Mouse (Mus musculus): Measurements from ENCODE around the gene Slc33a1. TPM values are rescaled to one million over a fixed set of nuclear protein-coding genes. Genes with fewer than 3 reads are reported as not detected.
A peak's percentile ranks its signal among the peaks of the same experiment; 100 is the strongest.

The Slc33a1 gene
- polyA plus RNA-seq (2015; fragmentation: Nextera tagmentation; extraction: Ambion mirVana) = 14.3 and 15.2 TPM in 2 replicates

- H3K4me1 ChIP-seq = peaks cover 26% of the 10 kb centered on the region
- peak within 1 kb of the TSS; percentile 83 for H3K27ac ChIP-seq
- peak within 1 kb of the TSS; percentile 72 for H3K4me3 ChIP-seq
- H3K9me3 ChIP-seq (replicated peaks) = no peaks in the 10 kb centered on the region
- H3K27me3 ChIP-seq = peaks cover 5% of the 10 kb centered on the region; the same call in 1 of the 2 replicates
- under 1% methylated on average over 69 of the region's 69 CpGs for WGBS
- ATAC-seq = peak; percentile 98
- H3K36me3 ChIP-seq (ENCODE audit: poor library complexity, severe bottlenecking) = no peaks in the 10 kb centered on the region
- peak within 1 kb of the TSS; percentile 85 for H3K9ac ChIP-seq
- peak within 1 kb of the TSS; percentile 88 for H3K4me2 ChIP-seq
Observed at GRCm38 (mm10) chr3:63964100-63964921, at the start of gene Slc33a1. TSS of gene Slc33a1 (minus strand) at chr3:63964768.

GRCm38 (mm10) chr3:63988722-63989440, 24.3 kb upstream of the Slc33a1 start:
- Histone ChIP-seq H3K4me3 (no peak overlapping the region), H3K36me3 (ENCODE audit: poor library complexity, severe bottlenecking) (peaks cover 64% of the 10 kb centered on the region), H3K4me1 (no peaks in the 10 kb centered on the region), H3K4me2 (no peak overlapping the region), H3K9me3 (replicated peaks) (no peaks in the 10 kb centered on the region), H3K9ac (no peak overlapping the region), H3K27ac (no peak overlapping the region), H3K27me3 (no peaks in the 10 kb centered on the region)
- no peak for ATAC-seq
- 93% methylated on average over 3 of the region's 3 CpGs for WGBS

- Histone ChIP-seq H3K27me3 (no peaks in the 10 kb centered on the region), H3K36me3 (ENCODE audit: poor library complexity, severe bottlenecking) (peaks cover 58% of the 10 kb centered on the region), H3K9me3 (replicated peaks) (no peaks in the 10 kb centered on the region), H3K4me2 (no peak overlapping the region), H3K4me3 (no peak overlapping the region), H3K4me1 (no peaks in the 10 kb centered on the region), H3K9ac (no peak overlapping the region), H3K27ac (no peak overlapping the region)
- ATAC-seq = no peak
- WGBS = 95% methylated on average over 1 of the region's 1 CpGs
Observed at GRCm38 (mm10) chr3:63986656-63987055, 22.1 kb upstream of the Slc33a1 start.

GRCm38 (mm10) chr3:63977895-63978294, 13.3 kb upstream of the Slc33a1 start:
- ATAC-seq = no peak
- Histone ChIP-seq H3K9ac (no peak overlapping the region), H3K9me3 (replicated peaks) (no peaks in the 10 kb centered on the region), H3K4me2 (peak overlapping the region; percentile 77), H3K4me3 (peak overlapping the region; percentile 92; the same call in 1 of the 2 replicates), H3K4me1 (peaks cover 24% of the 10 kb centered on the region), H3K36me3 (ENCODE audit: poor library complexity, severe bottlenecking) (peaks cover 17% of the 10 kb centered on the region), H3K27me3 (no peaks in the 10 kb centered on the region), H3K27ac (no peak overlapping the region)
- 84% methylated on average over 4 of the region's 4 CpGs for WGBS

GRCm38 (mm10) chr3:63975955-63976908, 11.7 kb upstream of the Slc33a1 start, which contains the start of gene Gmps:
TSS of gene Gmps (plus strand) at chr3:63976106.
- ATAC-seq = peak; percentile 99
- Histone ChIP-seq H3K36me3 (ENCODE audit: poor library complexity, severe bottlenecking) (peaks cover 7% of the 10 kb centered on the region), H3K4me1 (peaks cover 24% of the 10 kb centered on the region), H3K4me2 (peak within 1 kb of the TSS; percentile 77), H3K27ac (peak within 1 kb of the TSS; percentile 76), H3K9ac (peak within 1 kb of the TSS; percentile 96), H3K9me3 (replicated peaks) (no peaks in the 10 kb centered on the region), H3K4me3 (peak within 1 kb of the TSS; percentile 92), H3K27me3 (no peaks in the 10 kb centered on the region)
- under 1% methylated on average over 67 of the region's 67 CpGs for WGBS

GRCm38 (mm10) chr3:63965929-63966328, 1.4 kb upstream of the Slc33a1 start:
- WGBS = 74% methylated on average over 2 of the region's 2 CpGs
- no peak overlapping the region for H3K27ac ChIP-seq
- H3K9ac ChIP-seq = no peak overlapping the region
- no peaks in the 10 kb centered on the region for H3K9me3 ChIP-seq (replicated peaks)
- H3K36me3 ChIP-seq (ENCODE audit: poor library complexity, severe bottlenecking) = no peaks in the 10 kb centered on the region
- peaks cover 5% of the 10 kb centered on the region; the same call in 1 of the 2 replicates for H3K27me3 ChIP-seq
- ATAC-seq = no peak
- no peak overlapping the region for H3K4me2 ChIP-seq
- H3K4me1 ChIP-seq = peaks cover 25% of the 10 kb centered on the region
- H3K4me3 ChIP-seq = no peak overlapping the region

GRCm38 (mm10) chr3:63964922-63965249, 318 bp upstream of the Slc33a1 start:
- H3K4me2 ChIP-seq = peak overlapping the region; percentile 88
- WGBS = 81% methylated on average over 6 of the region's 6 CpGs
- H3K27ac ChIP-seq = no peak overlapping the region
- peaks cover 5% of the 10 kb centered on the region; the same call in 1 of the 2 replicates for H3K27me3 ChIP-seq
- no peak for ATAC-seq
- H3K4me3 ChIP-seq = peak overlapping the region; percentile 72
- H3K4me1 ChIP-seq = peaks cover 26% of the 10 kb centered on the region
- H3K9me3 ChIP-seq (replicated peaks) = no peaks in the 10 kb centered on the region
- H3K36me3 ChIP-seq (ENCODE audit: poor library complexity, severe bottlenecking) = no peaks in the 10 kb centered on the region
- H3K9ac ChIP-seq = no peak overlapping the region

GRCm38 (mm10) chr3:63963421-63964099, 1.0 kb downstream of the Slc33a1 start:
- no peaks in the 10 kb centered on the region for H3K36me3 ChIP-seq (ENCODE audit: poor library complexity, severe bottlenecking)
- 9% methylated on average over 25 of the region's 25 CpGs for WGBS
- H3K4me3 ChIP-seq = peak overlapping the region; percentile 72
- peak overlapping the region; percentile 83 for H3K27ac ChIP-seq
- peak overlapping the region; percentile 88 for H3K4me2 ChIP-seq
- no peaks in the 10 kb centered on the region for H3K9me3 ChIP-seq (replicated peaks)
- H3K9ac ChIP-seq = peak overlapping the region; percentile 85
- ATAC-seq = no peak
- H3K4me1 ChIP-seq = peaks cover 26% of the 10 kb centered on the region
- peaks cover 5% of the 10 kb centered on the region; the same call in 1 of the 2 replicates for H3K27me3 ChIP-seq

- H3K9me3 ChIP-seq (replicated peaks) = no peaks in the 10 kb centered on the region
- no peaks in the 10 kb centered on the region for H3K4me1 ChIP-seq
- H3K9ac ChIP-seq = no peak overlapping the region
- H3K36me3 ChIP-seq (ENCODE audit: poor library complexity, severe bottlenecking) = peaks cover 5% of the 10 kb centered on the region; the same call in 1 of the 2 replicates
- WGBS = 79% methylated on average over 3 of the region's 3 CpGs
- no peaks in the 10 kb centered on the region for H3K27me3 ChIP-seq
- no peak overlapping the region for H3K27ac ChIP-seq
- no peak overlapping the region for H3K4me3 ChIP-seq
- no peak for ATAC-seq
- H3K4me2 ChIP-seq = no peak overlapping the region
Observed at GRCm38 (mm10) chr3:63949837-63950236, 14.7 kb downstream of the Slc33a1 start.

- no peaks in the 10 kb centered on the region for H3K9me3 ChIP-seq (replicated peaks)
- H3K36me3 ChIP-seq (ENCODE audit: poor library complexity, severe bottlenecking) = 0 out of 2 replicates have a peak, but pooled peaks cover 3% of the 10 kb centered on the region
- no peak overlapping the region for H3K9ac ChIP-seq
- H3K4me3 ChIP-seq = no peak overlapping the region
- H3K4me1 ChIP-seq = no peaks in the 10 kb centered on the region
- peak; percentile 62; the same call in 1 of the 2 replicates for ATAC-seq
- no peak overlapping the region for H3K27ac ChIP-seq
- H3K4me2 ChIP-seq = no peak overlapping the region
- 80% methylated on average over 2 of the region's 2 CpGs for WGBS
- no peaks in the 10 kb centered on the region for H3K27me3 ChIP-seq
Observed at GRCm38 (mm10) chr3:63941204-63941850, 23.2 kb downstream of the Slc33a1 start.
